Mouse (Mus musculus): ENCODE data around the gene Naa80. TPM values are rescaled to one million over a fixed set of nuclear protein-coding genes. Genes with fewer than 3 reads are reported as not detected.
A peak's percentile ranks its signal among the peaks of the same experiment; 100 is the strongest.

Gene Naa80
- polyA plus RNA-seq, 1 experiment from 2014 or later = 17.6 TPM

DNA sequence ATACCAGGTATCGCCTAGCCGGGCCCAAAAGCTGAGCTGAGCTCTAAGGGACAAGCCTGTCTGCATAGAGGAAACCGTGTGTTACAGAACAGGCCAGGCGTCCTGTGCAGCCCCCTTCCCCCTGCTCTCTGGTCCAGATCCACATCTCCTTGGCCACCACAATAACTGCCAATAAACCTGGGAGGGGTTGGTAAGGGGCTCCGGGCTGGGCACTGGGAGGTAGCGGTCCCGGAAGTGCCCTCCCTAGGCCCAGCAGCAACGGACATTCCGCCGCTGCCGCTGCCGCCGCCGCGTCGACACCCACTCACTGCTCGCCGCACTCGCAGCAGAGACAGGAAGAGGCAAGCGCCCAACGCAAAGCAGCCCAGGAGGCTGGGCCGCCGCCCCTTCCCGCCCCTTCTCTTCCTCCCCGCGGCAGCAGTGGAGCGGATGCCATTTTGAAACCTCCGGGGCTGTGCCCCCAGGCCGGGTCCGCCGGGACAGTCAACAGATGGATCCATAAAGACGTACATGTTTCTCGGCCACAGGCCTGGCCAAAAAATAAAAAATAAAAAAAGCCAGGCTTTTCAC is 54.5 kb downstream of the Naa80 start:
- peak overlapping the region; percentile 94 for H3K4me3 ChIP-seq
- H3K27me3 ChIP-seq (ENCODE audit: low read depth, poor library complexity, severe bottlenecking) = no peaks in the 10 kb centered on the region
- peak; percentile 74 for DNase-seq (ENCODE audit: low spot score)
- peaks cover 96% of the 10 kb centered on the region for H3K4me1 ChIP-seq
- no peaks in the 10 kb centered on the region for H3K9me3 ChIP-seq (replicated peaks)
- H3K27ac ChIP-seq (replicated peaks) = peak overlapping the region; percentile 98
- WGBS = under 1% methylated on average over 33 of the region's 33 CpGs
- H3K36me3 ChIP-seq = peaks cover 32% of the 10 kb centered on the region

Other genes starting within 250 kb of the Naa80 start
- gene Hemk1, start 240.5 kb upstream of the Naa80 start, polyA plus RNA-seq (2016; fragmentation: Nextera tagmentation; extraction: Ambion mirVana) = 13.5 and 15.2 TPM in 2 replicates
- gene 6430571L13Rik, start 238.3 kb upstream of the Naa80 start, polyA plus RNA-seq (2016; fragmentation: Nextera tagmentation; extraction: Ambion mirVana) = 1.8 and 2.5 TPM in 2 replicates
- 1.00 and 1.7 TPM in 2 replicates for gene Cacna2d2, start 179.3 kb upstream of the Naa80 start, polyA plus RNA-seq (2016; fragmentation: Nextera tagmentation; extraction: Ambion mirVana)
- 38.6 and 39.5 TPM in 2 replicates for gene Tmem115, start 44.9 kb upstream of the Naa80 start, polyA plus RNA-seq (2016; fragmentation: Nextera tagmentation; extraction: Ambion mirVana)
- gene Cyb561d2, start 36.7 kb upstream of the Naa80 start, polyA plus RNA-seq (2016; fragmentation: Nextera tagmentation; extraction: Ambion mirVana) = 20.5 and 22.6 TPM in 2 replicates
- 37.1 and 40.4 TPM in 2 replicates for gene Nprl2, start 36.7 kb upstream of the Naa80 start, polyA plus RNA-seq (2016; fragmentation: Nextera tagmentation; extraction: Ambion mirVana)
- gene Zmynd10, start 31.6 kb upstream of the Naa80 start, polyA plus RNA-seq (2016; fragmentation: Nextera tagmentation; extraction: Ambion mirVana) = 0.75 and 1.1 TPM in 2 replicates
- 54.2 and 54.8 TPM in 2 replicates for gene Rassf1, start 27.3 kb upstream of the Naa80 start, polyA plus RNA-seq (2016; fragmentation: Nextera tagmentation; extraction: Ambion mirVana)
- gene Tusc2, start 15.6 kb upstream of the Naa80 start, polyA plus RNA-seq (2016; fragmentation: Nextera tagmentation; extraction: Ambion mirVana) = 79.2 and 84.3 TPM in 2 replicates
- 143 and 150 TPM in 2 replicates for gene Hyal2, start 10.9 kb upstream of the Naa80 start, polyA plus RNA-seq (2016; fragmentation: Nextera tagmentation; extraction: Ambion mirVana)
- gene Hyal1, start 2.0 kb upstream of the Naa80 start, polyA plus RNA-seq (2016; fragmentation: Nextera tagmentation; extraction: Ambion mirVana) = 6.8 and 9.3 TPM in 2 replicates
- gene Hyal3, start 1.9 kb downstream of the Naa80 start, polyA plus RNA-seq (2016; fragmentation: Nextera tagmentation; extraction: Ambion mirVana) = 0.62 and 0.96 TPM in 2 replicates
- 46.3 and 56.8 TPM in 2 replicates for gene Ifrd2, start 8.8 kb downstream of the Naa80 start, polyA plus RNA-seq (2016; fragmentation: Nextera tagmentation; extraction: Ambion mirVana)
- gene Sema3b, start 30.3 kb downstream of the Naa80 start, polyA plus RNA-seq (2016; fragmentation: Nextera tagmentation; extraction: Ambion mirVana) = 1.8 and 3.2 TPM in 2 replicates
- 629 and 656 TPM in 2 replicates for gene Gnai2, start 56.5 kb downstream of the Naa80 start, polyA plus RNA-seq (2016; fragmentation: Nextera tagmentation; extraction: Ambion mirVana)
- 9.3 and 11.6 TPM in 2 replicates for gene Slc38a3, start 90.6 kb downstream of the Naa80 start, polyA plus RNA-seq (2016; fragmentation: Nextera tagmentation; extraction: Ambion mirVana)
- 3.2 and 3.6 TPM in 2 replicates for gene Gnat1, start 100.8 kb downstream of the Naa80 start, polyA plus RNA-seq (2016; fragmentation: Nextera tagmentation; extraction: Ambion mirVana)
- gene Sema3f, start 131.6 kb downstream of the Naa80 start, polyA plus RNA-seq (2016; fragmentation: Nextera tagmentation; extraction: Ambion mirVana) = 14.9 and 17.2 TPM in 2 replicates
- gene Rbm5, start 192.1 kb downstream of the Naa80 start, polyA plus RNA-seq (2016; fragmentation: Nextera tagmentation; extraction: Ambion mirVana) = 200 and 220 TPM in 2 replicates